ENCODE assay signal across 8 mouse cellular contexts in genomic region chr8:113635592-113636279, GRCm38 (mm10). TPM values are rescaled to one million over a fixed set of nuclear protein-coding genes. Genes with fewer than 3 reads are reported as not detected.
DNase-seq lines count a peak whose midpoint lies in the region; ATAC-seq and TF ChIP-seq lines count a peak whose summit lies in the region.

No protein-coding gene starts in this region.

- no peak for DNase-seq in neural tube, embryonic 11.5 days (ENCODE audit: low spot score)
- no peak for DNase-seq in neural tube, embryonic 10.5 days (ENCODE audit: extremely low spot score, low spot score)
- peak; percentile 18 for DNase-seq in fat pad, adult 2 months (ENCODE audit: extremely low read depth, low read depth, low spot score)
- no peak for DNase-seq in cerebellum, adult 18-20 months
- DNase-seq in right cerebral cortex, adult 18-20 months: no peak

- peak; percentile 77; the same call in 1 of the 2 replicates for TF ChIP-seq POLR2A in bone marrow, adult 2 months (IDR thresholded peaks at IDR 0.05; ENCODE audit: borderline replicate concordance, control insufficient read depth, low read depth, low read length)

- H3K4me2 ChIP-seq in neural tube, embryonic 11.5 days (ENCODE audit: low read depth): peak overlapping the region; percentile 91
- peak overlapping the region; percentile 95 for H3K4me2 ChIP-seq in limb, embryonic 12.5 days
- H3K4me2 ChIP-seq in midbrain, embryonic 15.5 days: peak overlapping the region; percentile 90

- no peaks in the 10 kb centered on the region for H3K27me3 ChIP-seq in neural tube, embryonic 11.5 days (ENCODE audit: control insufficient read depth, insufficient read depth, low read length)
- H3K27me3 ChIP-seq in limb, embryonic 12.5 days: no peaks in the 10 kb centered on the region
- no peaks in the 10 kb centered on the region for H3K27me3 ChIP-seq in midbrain, embryonic 15.5 days (replicated peaks)

- peaks cover 5% of the 10 kb centered on the region; the same call in 1 of the 2 replicates for H3K4me1 ChIP-seq in neural tube, embryonic 11.5 days (ENCODE audit: control insufficient read depth, insufficient read depth, low read length)
- no peaks in the 10 kb centered on the region; the same call in 1 of the 2 replicates for H3K4me1 ChIP-seq in bone marrow, adult 2 months (ENCODE audit: control insufficient read depth, insufficient read depth, low read length)
- peaks cover 12% of the 10 kb centered on the region for H3K4me1 ChIP-seq in limb, embryonic 12.5 days (replicated peaks)
- H3K4me1 ChIP-seq in midbrain, embryonic 15.5 days: peaks cover 21% of the 10 kb centered on the region

- no peaks in the 10 kb centered on the region for H3K36me3 ChIP-seq in neural tube, embryonic 11.5 days (ENCODE audit: control insufficient read depth, insufficient read depth, low read length)
- peaks cover 30% of the 10 kb centered on the region for H3K36me3 ChIP-seq in limb, embryonic 12.5 days
- peaks cover 2% of the 10 kb centered on the region; the same call in 1 of the 2 replicates for H3K36me3 ChIP-seq in midbrain, embryonic 15.5 days (replicated peaks)

- no peak for TF ChIP-seq CTCF in bone marrow, adult 2 months (IDR thresholded peaks at IDR 0.05; ENCODE audit: control insufficient read depth, insufficient read depth, low read length)

- H3K9ac ChIP-seq in neural tube, embryonic 11.5 days (ENCODE audit: low read length): peak overlapping the region; percentile 73
- H3K9ac ChIP-seq in limb, embryonic 12.5 days (replicated peaks): peak overlapping the region; percentile 66
- H3K9ac ChIP-seq in midbrain, embryonic 15.5 days: peak overlapping the region; percentile 60

- peak overlapping the region; percentile 65 for H3K4me3 ChIP-seq in neural tube, embryonic 11.5 days (ENCODE audit: low read depth, low read length)
- H3K4me3 ChIP-seq in bone marrow, adult 2 months (replicated peaks; ENCODE audit: control insufficient read depth, low read depth, low read length): peak overlapping the region; percentile 90
- peak overlapping the region; percentile 64 for H3K4me3 ChIP-seq in limb, embryonic 12.5 days (replicated peaks)
- peak overlapping the region; percentile 67 for H3K4me3 ChIP-seq in midbrain, embryonic 15.5 days

- no peaks in the 10 kb centered on the region for H3K9me3 ChIP-seq in neural tube, embryonic 11.5 days (ENCODE audit: control insufficient read depth, low read length)
- no peaks in the 10 kb centered on the region for H3K9me3 ChIP-seq in limb, embryonic 12.5 days
- H3K9me3 ChIP-seq in midbrain, embryonic 15.5 days: no peaks in the 10 kb centered on the region

- peak overlapping the region; percentile 86; the same call in 1 of the 2 replicates for H3K27ac ChIP-seq in neural tube, embryonic 11.5 days (ENCODE audit: low read depth, low read length)
- peak overlapping the region; percentile 96 for H3K27ac ChIP-seq in bone marrow, adult 2 months (ENCODE audit: control insufficient read depth, insufficient read depth, low read depth, low read length, poor library complexity)
- peak overlapping the region; percentile 82 for H3K27ac ChIP-seq in limb, embryonic 12.5 days
- peak overlapping the region; percentile 94 for H3K27ac ChIP-seq in midbrain, embryonic 15.5 days

- ATAC-seq in neural tube, embryonic 11.5 days (ENCODE audit: insufficient read depth, low FRiP score, low TSS enrichment): peak; percentile 77
- ATAC-seq in limb, embryonic 12.5 days (ENCODE audit: insufficient number of reproducible peaks, insufficient read depth, low FRiP score, low TSS enrichment, low read depth): peak; percentile 76
- ATAC-seq in midbrain, embryonic 15.5 days (replicated peaks): peak; percentile 79

- WGBS in neural tube, embryonic 11.5 days: 1% methylated on average over 44 of the region's 44 CpGs
- WGBS in bone marrow, adult 2 months: under 1% methylated on average over 44 of the region's 44 CpGs
- 1% methylated on average over 44 of the region's 44 CpGs for WGBS in limb, embryonic 12.5 days
- WGBS in midbrain, embryonic 15.5 days: under 1% methylated on average over 44 of the region's 44 CpGs

RNA-seq across cellular contexts. Expression of gene Mon1b, which starts 0.3 kb away (rescaled TPM):
- 11.8 and 13.3 TPM in 2 replicates for polyA plus RNA-seq in neural tube, embryonic 11.5 days (2014; fragmentation: Nextera tagmentation; extraction: Ambion mirVana)
- polyA plus RNA-seq in bone marrow, adult 2 months (2011; ENCODE audit: insufficient read depth, insufficient read length, low replicate concordance, missing spikeins): 2.8 and 4.2 TPM in 2 replicates
- 4.5 and 6.2 TPM in 2 replicates for polyA plus RNA-seq in limb, embryonic 12.5 days (2016; fragmentation: Nextera tagmentation; extraction: Ambion mirVana)
- 12.6 and 13.2 TPM in 2 replicates for polyA plus RNA-seq in midbrain, embryonic 15.5 days (2015; fragmentation: Nextera tagmentation; extraction: Ambion mirVana)

RNA-seq across cellular contexts. Expression of gene Syce1l, which starts 7.3 kb away (rescaled TPM):
- polyA plus RNA-seq in neural tube, embryonic 11.5 days (2014; fragmentation: Nextera tagmentation; extraction: Ambion mirVana): not detected in 2 replicates
- polyA plus RNA-seq in bone marrow, adult 2 months (2011; ENCODE audit: insufficient read depth, insufficient read length, low replicate concordance, missing spikeins): 2.0 TPM in 1 of 2 replicates, not detected in the other
- polyA plus RNA-seq in limb, embryonic 12.5 days (2016; fragmentation: Nextera tagmentation; extraction: Ambion mirVana): not detected in 2 replicates
- not detected in 2 replicates for polyA plus RNA-seq in midbrain, embryonic 15.5 days (2015; fragmentation: Nextera tagmentation; extraction: Ambion mirVana)
